ENCODE assay signal across 8 mouse cellular contexts in the genomic region with DNA sequence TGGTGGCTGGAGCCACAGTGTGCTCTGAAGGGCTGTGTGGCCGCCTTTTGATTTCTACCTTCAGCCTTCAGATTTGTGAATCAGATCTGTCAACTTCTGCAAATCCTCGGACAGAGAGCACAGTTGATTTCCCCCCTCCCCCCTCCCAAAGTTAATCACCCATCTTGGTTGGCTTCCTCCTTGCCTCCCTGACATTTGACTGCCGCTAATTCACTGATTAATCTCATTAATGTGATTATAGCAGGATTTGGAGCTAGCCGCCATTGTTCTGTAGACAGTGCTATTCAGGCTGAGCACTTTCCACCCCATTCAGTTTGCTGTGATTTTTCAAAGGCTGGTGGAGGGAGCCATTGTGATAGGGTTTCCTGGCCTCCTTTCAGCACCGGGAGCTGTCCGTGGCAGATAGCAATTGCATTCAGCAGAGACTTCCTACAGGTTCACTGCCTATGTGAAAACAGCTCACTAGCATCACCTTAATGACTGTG. TPM values are rescaled to one million over a fixed set of nuclear protein-coding genes. Genes with fewer than 3 reads are reported as not detected.
DNase-seq lines count a peak whose midpoint lies in the region; ATAC-seq and TF ChIP-seq lines count a peak whose summit lies in the region.

No protein-coding gene starts in this region.

- H3K4me2 ChIP-seq in hindbrain, postnatal 0 days (ENCODE audit: low read depth, low read length): peak overlapping the region; percentile 66

- no peak for ATAC-seq in hindbrain, postnatal 0 days
- no peak for ATAC-seq in inflammation-experienced regulatory T-cells, adult 6 months

- peaks cover 8% of the 10 kb centered on the region for H3K4me1 ChIP-seq in hindbrain, postnatal 0 days (ENCODE audit: insufficient read depth, low read length)

- H3K36me3 ChIP-seq in hindbrain, postnatal 0 days (ENCODE audit: insufficient read depth, low read length): no peaks in the 10 kb centered on the region

- WGBS in hindbrain, postnatal 0 days: under 1% methylated on average over 6 of the region's 6 CpGs

- peak overlapping the region; percentile 94 for H3K27ac ChIP-seq in hindbrain, postnatal 0 days

- H3K27me3 ChIP-seq in hindbrain, postnatal 0 days (ENCODE audit: insufficient read depth, low read length): no peaks in the 10 kb centered on the region

- H3K9ac ChIP-seq in hindbrain, postnatal 0 days (replicated peaks; ENCODE audit: low read length): peak overlapping the region; percentile 56

- H3K9me3 ChIP-seq in hindbrain, postnatal 0 days (ENCODE audit: low read length): no peaks in the 10 kb centered on the region

- peak; percentile 3 for DNase-seq in kidney, adult 9 months
- no peak for DNase-seq in kidney, adult 11 months
- DNase-seq in Muller cell, postnatal 12 days (ENCODE audit: inconsistent ontology term): peak; percentile 43
- peak; percentile 88 for DNase-seq in embryo, embryonic 10.5 days (ENCODE audit: low spot score)
- peak; percentile 75 for DNase-seq in hindbrain, postnatal 0 days (ENCODE audit: low spot score)
- peak; percentile 40 for DNase-seq in ovary, postnatal 36 days (ENCODE audit: low spot score)
- DNase-seq in gastrocnemius, adult 8-10 months (ENCODE audit: low spot score in 2 of 2): no peak

- H3K4me3 ChIP-seq in hindbrain, postnatal 0 days (ENCODE audit: low read length): peak overlapping the region; percentile 43

- TF ChIP-seq CTCF in hindbrain, postnatal 0 days (IDR thresholded peaks at IDR 0.05; ENCODE audit: low read depth): no peak

RNA-seq across cellular contexts. Expression of a gene that starts 2.1 kb away (rescaled TPM):
- total RNA-seq in hindbrain, postnatal 0 days (2014; rRNA removed): 68.6 and 83.0 TPM in 2 replicates
- 163 and 173 TPM in 2 replicates for polyA plus RNA-seq in hindbrain, postnatal 0 days (2015; fragmentation: Nextera tagmentation; extraction: Ambion mirVana)
- total RNA-seq in gastrocnemius, adult 8-10 months (2022): under 1 TPM in 1 of 4 experiments, not detected in 3; 0.35 TPM
- polyA plus RNA-seq in inflammation-experienced regulatory T-cells, adult 6 months (2017; shearing (Covaris generic)): under 1 TPM in 1 of 3 experiments, not detected in 2; 0.42 TPM

Comparison
In these comparisons a context has a peak if more than half of its experiments do, and no peak if none do; other contexts are left out.
1. DNase-seq: peak in kidney, adult 9 months (single experiment), Muller cell, postnatal 12 days (single experiment), embryo, embryonic 10.5 days (single experiment), hindbrain, postnatal 0 days (single experiment) and ovary, postnatal 36 days (single experiment); none in kidney, adult 11 months (single experiment) and gastrocnemius, adult 8-10 months (0 of 2).
2. RNA of a gene that starts 2.1 kb away (total RNA-seq): 68.6 to 83.0 TPM in hindbrain, postnatal 0 days; 0.35 TPM in gastrocnemius, adult 8-10 months; every median in the first group is over 10 times any median in the second.